Mouse (Mus musculus) MEL-GATA-1-ER (cell line): ENCODE results near the gene B4galnt4.

Source experiments
- DNase-seq: peaks from one replicate; pipeline ENCODE4 v3.0.0-alpha.2; 2012; ENCODE audit warnings: low read depth; ENCODE audit errors: extremely low read depth

B4galnt4 gene

DNA sequence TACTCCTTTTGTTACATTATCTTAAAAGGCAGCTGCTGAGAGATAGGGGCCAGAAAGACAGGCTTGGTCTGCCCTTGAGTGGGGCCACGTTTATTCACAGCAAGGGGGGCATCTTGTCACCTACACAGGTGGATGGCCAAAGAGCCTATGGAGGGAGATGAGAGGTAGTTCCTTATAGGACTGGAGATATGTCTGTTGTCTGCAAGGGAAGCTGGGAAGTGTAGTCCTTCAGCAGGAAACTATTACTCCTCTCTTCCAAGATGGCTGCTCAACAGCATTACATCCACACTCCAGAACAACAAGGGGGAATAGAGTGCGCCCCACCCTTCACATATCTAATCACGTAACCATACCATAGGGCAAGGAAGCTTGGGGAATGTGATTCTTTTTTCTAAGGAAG lies 58.6 kb downstream of the B4galnt4 start:
- DNase-seq: no peak

DNA sequence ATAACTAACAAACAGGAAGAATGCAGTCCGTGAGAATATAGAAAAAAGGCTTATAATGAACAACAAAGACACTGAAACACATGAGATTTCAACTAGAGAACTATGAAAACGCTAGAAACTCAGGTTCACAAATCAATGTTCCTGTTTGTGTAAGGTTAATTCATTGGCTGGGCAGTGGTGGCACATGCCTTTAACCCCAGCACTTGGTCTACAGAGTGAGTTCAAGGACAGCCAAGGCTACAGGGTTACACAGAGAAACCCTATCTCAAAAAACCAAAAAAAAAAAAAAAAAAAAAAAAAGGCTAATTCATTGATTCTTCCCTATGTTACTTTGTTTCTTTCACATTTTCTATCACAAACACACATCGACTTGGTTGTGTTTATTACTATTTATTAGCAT lies 59.7 kb downstream of the B4galnt4 start:
- DNase-seq: no peak

DNA sequence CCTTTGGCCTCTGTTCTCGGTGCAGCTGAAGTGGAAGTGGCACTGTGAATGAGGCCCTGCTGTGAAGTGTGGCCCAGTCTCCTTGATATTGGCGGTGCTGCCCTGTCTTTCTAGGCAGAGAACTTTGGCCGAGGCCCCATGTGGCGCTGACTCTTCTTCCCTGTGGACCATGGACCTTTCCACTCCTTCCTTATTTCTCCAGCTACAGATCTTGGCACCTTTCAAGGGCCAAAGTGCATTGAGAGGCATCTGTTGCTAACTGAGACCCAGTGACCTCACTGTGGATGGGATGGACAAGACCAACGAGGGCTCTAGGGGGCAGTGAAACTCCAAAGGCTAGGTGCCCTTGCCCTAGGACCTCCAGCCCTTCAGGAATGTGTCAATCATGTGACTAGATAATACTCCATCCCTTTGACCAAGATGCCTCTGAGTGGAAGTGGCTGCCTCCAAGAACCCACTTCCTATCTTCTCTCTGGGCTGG lies 60.2 kb downstream of the B4galnt4 start:
- DNase-seq: no peak
